Mouse (Mus musculus) adrenal gland, postnatal 4 days (tissue): ENCODE data around the gene Miga2. TPM values are rescaled to one million over a fixed set of nuclear protein-coding genes. Genes with fewer than 3 reads are reported as not detected.

ENCODE experiments used
- DNase-seq, 2 experiments: peaks; one replicate each; pipeline ENCODE4 v3.0.0; 2021 to 2022; ENCODE audit warnings: low spot score in 2 of 2, mixed read lengths in 2 of 2
- long read RNA-seq, 2 experiments: library from polyadenylated mRNA; stranded (forward); transcript quantifications; one replicate each; pipeline ENCODE4 v2.0.0; 2021
- total RNA-seq, 2 experiments: library from RNA; stranded (reverse); gene quantifications; 2 replicates each; pipeline ENCODE4 v1.2.3; 2021

The Miga2 gene
- total RNA-seq = 10 to 100 TPM; 65.1 to 71.1 TPM
- long read RNA-seq, experiment 1, transcript Miga2-201 (16 exons, 3,381 nt) = major isoform, 24 of 49 reads
- long read RNA-seq, experiment 1, partial matches to known transcripts = 9 of 49 reads
- long read RNA-seq, experiment 1, other reads (novel, unspliced or antisense) = 16 of 49 reads
- long read RNA-seq, experiment 2, transcript Miga2-201 (16 exons, 3,381 nt) = major isoform, 37 of 72 reads
- long read RNA-seq, experiment 2, partial matches to known transcripts = 11 of 72 reads
- long read RNA-seq, experiment 2, other reads (novel, unspliced or antisense) = 23 of 72 reads

GRCm38 (mm10) chr2:30363773-30364650, at the start of gene Miga2:
Miga2 (plus strand) TSS chr2:30364233.
- peak; percentile 94 to 97 for DNase-seq

- no peak for DNase-seq
Observed at GRCm38 (mm10) chr2:30316136-30316535, 47.9 kb upstream of the Miga2 start.

GRCm38 (mm10) chr2:30316955-30317354, 47.1 kb upstream of the Miga2 start:
- DNase-seq = no peak

- no peak for DNase-seq
Observed at GRCm38 (mm10) chr2:30319260-30319659, 44.8 kb upstream of the Miga2 start.

- no peak for DNase-seq
Observed at GRCm38 (mm10) chr2:30323111-30323510, 40.9 kb upstream of the Miga2 start.

- no peak for DNase-seq
Observed at GRCm38 (mm10) chr2:30325296-30325695, 38.7 kb upstream of the Miga2 start.

- DNase-seq = no peak
Observed at GRCm38 (mm10) chr2:30327276-30327675, 36.8 kb upstream of the Miga2 start.

GRCm38 (mm10) chr2:30328791-30329190, 35.2 kb upstream of the Miga2 start:
- no peak for DNase-seq

- no peak for DNase-seq
Observed at GRCm38 (mm10) chr2:30335324-30335723, 28.7 kb upstream of the Miga2 start.

GRCm38 (mm10) chr2:30336174-30336915, 27.7 kb upstream of the Miga2 start:
- DNase-seq = no peak

GRCm38 (mm10) chr2:30337179-30337578, 26.9 kb upstream of the Miga2 start:
- DNase-seq = peak in 1 of 2 experiments; percentile 53

- DNase-seq = no peak
Observed at GRCm38 (mm10) chr2:30342061-30342460, 22.0 kb upstream of the Miga2 start.

GRCm38 (mm10) chr2:30342544-30342943, 21.5 kb upstream of the Miga2 start:
- DNase-seq = no peak

- peak in 1 of 2 experiments; percentile 54 for DNase-seq
Observed at GRCm38 (mm10) chr2:30343601-30344137, 20.4 kb upstream of the Miga2 start.

- no peak for DNase-seq
Observed at GRCm38 (mm10) chr2:30345971-30346676, 17.9 kb upstream of the Miga2 start.

GRCm38 (mm10) chr2:30349196-30349595, 14.8 kb upstream of the Miga2 start:
- DNase-seq = no peak

- DNase-seq = no peak
Observed at GRCm38 (mm10) chr2:30351149-30351548, 12.9 kb upstream of the Miga2 start.

- no peak for DNase-seq
Observed at GRCm38 (mm10) chr2:30355861-30356260, 8.2 kb upstream of the Miga2 start.

- DNase-seq = no peak
Observed at GRCm38 (mm10) chr2:30356266-30356665, 7.8 kb upstream of the Miga2 start.

- DNase-seq = no peak
Observed at GRCm38 (mm10) chr2:30356906-30357305, 7.1 kb upstream of the Miga2 start.
